Mouse (Mus musculus) stomach, postnatal 0 days (tissue): ENCODE results near the gene Sik1. TPM values are rescaled to one million over a fixed set of nuclear protein-coding genes. Genes with fewer than 3 reads are reported as not detected.

Experiments used
- ATAC-seq: fragments of 200-750 bp; cut with Nextera tagmentation; 2 replicates; pipeline ENCODE4 v1.8.0; 2017; ENCODE audit not compliant: low FRiP score, low TSS enrichment
- DNase-seq: peaks from one replicate; pipeline ENCODE4 v3.0.0-alpha.2; 2016; ENCODE audit warnings: low spot score
- H3K27ac ChIP-seq: fragments of 300-500 bp; sonication (generic); replicated peaks from 2 replicates; pipeline ENCODE4 v1.5.1; 2014; ENCODE audit warnings: mild to moderate bottlenecking, control low read depth
- H3K27me3 ChIP-seq: fragments of 300-500 bp; sonication (generic); 2 replicates; pipeline ENCODE4 v1.6.1; 2014; ENCODE audit warnings: low read length; ENCODE audit not compliant: control insufficient read depth, insufficient read depth
- H3K36me3 ChIP-seq: fragments of 300-500 bp; sonication (generic); 2 replicates; pipeline ENCODE4 v1.6.1; 2014; ENCODE audit warnings: low read length, mixed read lengths; ENCODE audit not compliant: control insufficient read depth, insufficient read depth
- H3K4me1 ChIP-seq: fragments of 300-500 bp; sonication (generic); replicated peaks from 2 replicates; pipeline ENCODE4 v1.6.1; 2014; ENCODE audit warnings: antibody characterized with exemption; ENCODE audit not compliant: control insufficient read depth, insufficient read depth
- H3K4me2 ChIP-seq: fragments of 300-500 bp; sonication (generic); replicated peaks from 2 replicates; pipeline ENCODE4 v1.6.1; 2014; ENCODE audit warnings: low read depth, mild to moderate bottlenecking, control low read depth, moderate library complexity
- H3K4me3 ChIP-seq: fragments of 300-500 bp; sonication (generic); 2 replicates; pipeline ENCODE4 v1.5.1; 2014; ENCODE audit warnings: low read depth, low read length, control low read depth
- H3K9ac ChIP-seq: fragments of 300-500 bp; sonication (generic); 2 replicates; pipeline ENCODE4 v1.6.1; 2014; ENCODE audit warnings: mild to moderate bottlenecking, low read length, control low read depth, mixed read lengths
- H3K9me3 ChIP-seq: fragments of 300-500 bp; sonication (generic); 2 replicates; pipeline ENCODE4 v1.6.1; 2016; ENCODE audit warnings: low read length; ENCODE audit not compliant: control insufficient read depth
- CTCF ChIP-seq: IDR thresholded peaks from 2 replicates; pipeline ENCODE4 v1.5.1; 2016; ENCODE audit warnings: antibody characterized with exemption, low read depth, mild to moderate bottlenecking, moderate library complexity
- EP300 ChIP-seq: optimal IDR thresholded peaks from 2 replicates; pipeline ENCODE3; 2016; ENCODE audit warnings: antibody characterized with exemption
- WGBS: fragments of 180-500 bp; shearing (Covaris S2); extraction: QIAGEN DNeasy Blood & Tissue Kit; methylation state at CpG from one replicate; pipeline ENCODE4 v1.1.7; 2014; 5-methylcytosine and 5-hydroxymethylcytosine counted together
- polyA plus RNA-seq: library from polyadenylated mRNA; unstranded; fragments of >200 nt; fragmentation: Nextera tagmentation; extraction: Ambion mirVana; gene quantifications from 2 replicates; pipeline ENCODE4 v1.2.1, GENCODE M21; 2015

Gene Sik1
- polyA plus RNA-seq, 1 experiment from 2014 or later: 18.2 TPM

DNA sequence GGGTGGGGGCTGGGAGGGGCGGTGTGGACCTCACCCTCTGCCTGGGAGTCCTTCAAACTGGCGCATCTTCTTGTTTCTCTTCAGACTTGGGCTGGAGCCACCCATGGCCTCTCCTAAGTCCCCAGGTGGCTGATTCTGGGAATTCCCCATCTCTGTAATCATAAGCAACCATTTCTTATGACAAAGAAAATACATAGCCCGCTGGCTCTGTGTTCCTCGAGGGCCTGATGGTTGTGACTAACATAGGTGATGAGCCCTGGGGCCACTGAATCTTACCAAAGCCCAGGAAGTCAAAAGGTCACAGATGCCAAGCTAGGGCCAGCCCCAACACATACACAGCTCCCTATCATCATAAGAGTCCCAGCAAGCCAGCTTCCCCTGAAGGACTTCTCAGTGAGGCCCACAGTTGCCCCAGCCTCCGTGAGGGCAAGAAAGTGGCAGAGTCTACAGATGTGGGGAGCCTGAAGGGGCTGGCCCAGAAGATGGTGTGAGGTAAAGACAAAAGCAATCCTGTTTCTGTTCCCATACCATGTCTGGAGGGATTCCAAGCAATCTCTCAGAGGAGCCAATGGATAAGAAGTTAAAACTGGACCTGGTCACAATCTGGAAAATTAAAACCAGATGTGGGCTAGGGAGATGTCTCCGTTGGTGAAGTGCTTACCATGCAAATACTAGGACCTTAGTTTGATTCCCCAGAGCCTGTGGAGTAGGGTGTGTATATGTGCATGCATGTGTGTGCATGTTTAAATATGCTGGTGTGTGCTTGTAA, 24.3 kb downstream of the Sik1 start:
- no peak overlapping the region for H3K9ac ChIP-seq
- no peaks in the 10 kb centered on the region for H3K27me3 ChIP-seq
- no peak for DNase-seq
- 48% methylated on average over 6 of the region's 6 CpGs for WGBS
- no peak overlapping the region for H3K4me3 ChIP-seq
- no peak overlapping the region; the same call in 1 of the 2 replicates for H3K27ac ChIP-seq
- no peak for ATAC-seq
- H3K4me2 ChIP-seq: no peak overlapping the region
- TF ChIP-seq EP300 (no peak), CTCF (no peak)
- peaks cover 23% of the 10 kb centered on the region for H3K4me1 ChIP-seq
- H3K36me3 ChIP-seq: no peaks in the 10 kb centered on the region
- no peaks in the 10 kb centered on the region for H3K9me3 ChIP-seq

DNA sequence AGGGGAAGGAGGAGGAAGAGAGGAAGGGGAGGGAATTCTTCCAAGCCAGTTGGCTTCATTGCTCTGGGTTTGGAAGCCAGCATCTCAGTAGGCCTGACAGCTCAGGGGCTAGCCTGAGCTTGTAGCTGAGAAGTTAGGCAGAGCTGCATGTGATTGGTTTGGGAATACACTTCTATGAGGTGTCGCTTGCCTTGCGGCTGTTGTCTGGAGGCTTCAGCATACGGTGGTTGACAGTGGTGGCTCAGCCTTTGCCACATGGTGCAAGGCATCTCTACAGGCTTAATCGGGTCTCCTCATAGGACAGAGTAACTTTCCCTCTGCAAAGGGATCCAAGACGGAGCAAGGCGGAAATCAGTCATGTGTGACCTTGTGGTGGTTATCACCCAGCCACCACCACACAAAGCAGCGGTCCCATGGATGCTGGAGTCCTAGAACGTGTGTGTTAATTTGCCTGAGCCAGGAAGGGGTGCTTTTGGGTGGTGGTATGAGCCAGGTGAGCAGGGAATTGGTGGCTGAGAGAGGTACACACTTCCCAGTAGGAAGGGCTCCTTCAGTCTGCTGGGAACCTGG, 25.0 kb downstream of the Sik1 start:
- no peaks in the 10 kb centered on the region for H3K27me3 ChIP-seq
- no peak overlapping the region for H3K27ac ChIP-seq
- TF ChIP-seq CTCF (no peak), EP300 (no peak)
- no peak for DNase-seq
- H3K4me1 ChIP-seq: peaks cover 23% of the 10 kb centered on the region
- H3K9me3 ChIP-seq: no peaks in the 10 kb centered on the region
- H3K9ac ChIP-seq: no peak overlapping the region
- H3K4me2 ChIP-seq: no peak overlapping the region
- no peak for ATAC-seq
- no peaks in the 10 kb centered on the region for H3K36me3 ChIP-seq
- WGBS: 90% methylated on average over 8 of the region's 8 CpGs
- no peak overlapping the region for H3K4me3 ChIP-seq

DNA sequence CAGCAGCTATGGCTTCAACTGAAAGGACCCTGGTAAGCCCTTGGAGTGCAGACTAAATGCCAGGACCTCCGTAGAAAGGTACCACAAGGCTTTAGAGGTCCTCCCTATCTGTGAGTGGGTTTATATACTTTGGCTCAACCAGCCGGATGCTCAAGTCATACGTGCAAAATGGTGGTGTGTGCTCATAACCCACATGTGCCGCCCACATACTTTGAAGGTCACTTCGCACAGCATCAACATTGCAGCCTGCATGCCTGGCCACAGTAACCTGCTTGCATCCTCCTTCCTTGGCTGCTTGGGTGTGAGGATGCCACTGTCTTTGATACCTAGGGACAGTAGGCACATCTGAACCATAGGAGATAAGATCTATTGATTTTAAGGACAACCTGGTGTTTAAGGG, 26.7 kb downstream of the Sik1 start:
- H3K36me3 ChIP-seq: no peaks in the 10 kb centered on the region
- peak overlapping the region; percentile 92 for H3K27ac ChIP-seq
- TF ChIP-seq EP300 (no peak), CTCF (no peak)
- H3K9me3 ChIP-seq: no peaks in the 10 kb centered on the region
- no peaks in the 10 kb centered on the region for H3K27me3 ChIP-seq
- no peak for ATAC-seq
- no peak overlapping the region for H3K9ac ChIP-seq
- 93% methylated on average over 5 of the region's 5 CpGs for WGBS
- DNase-seq: no peak
- peaks cover 18% of the 10 kb centered on the region for H3K4me1 ChIP-seq
- H3K4me3 ChIP-seq: no peak overlapping the region
- H3K4me2 ChIP-seq: no peak overlapping the region

DNA sequence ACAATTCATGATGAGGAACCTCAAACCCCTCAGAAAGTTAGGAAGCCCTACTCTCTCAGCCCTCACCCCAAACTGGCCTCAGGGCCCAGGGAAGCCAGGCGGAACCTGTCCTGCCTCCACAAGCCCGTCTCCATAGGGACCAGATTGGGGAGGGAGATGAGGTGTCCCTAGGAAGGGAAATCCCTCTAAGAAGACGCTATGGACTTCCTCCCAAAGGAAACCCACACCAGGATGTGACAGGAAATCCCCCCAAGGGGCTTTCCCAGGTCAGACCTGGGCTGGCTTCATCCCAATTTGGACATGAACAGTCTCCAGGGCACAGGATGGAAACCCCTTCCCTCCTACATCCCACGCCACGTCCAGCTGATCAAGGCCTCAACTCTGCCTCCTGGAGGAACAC, 27.5 kb downstream of the Sik1 start:
- Histone ChIP-seq H3K27ac (peak overlapping the region; percentile 92), H3K27me3 (no peaks in the 10 kb centered on the region), H3K4me1 (peaks cover 14% of the 10 kb centered on the region), H3K4me2 (no peak overlapping the region), H3K4me3 (no peak overlapping the region), H3K9ac (no peak overlapping the region), H3K36me3 (no peaks in the 10 kb centered on the region), H3K9me3 (no peaks in the 10 kb centered on the region)
- ATAC-seq: no peak
- 60% methylated on average over 5 of the region's 5 CpGs for WGBS
- TF ChIP-seq EP300: no peak
- no peak; the same call in 1 of the 2 replicates for TF ChIP-seq CTCF
- no peak for DNase-seq

DNA sequence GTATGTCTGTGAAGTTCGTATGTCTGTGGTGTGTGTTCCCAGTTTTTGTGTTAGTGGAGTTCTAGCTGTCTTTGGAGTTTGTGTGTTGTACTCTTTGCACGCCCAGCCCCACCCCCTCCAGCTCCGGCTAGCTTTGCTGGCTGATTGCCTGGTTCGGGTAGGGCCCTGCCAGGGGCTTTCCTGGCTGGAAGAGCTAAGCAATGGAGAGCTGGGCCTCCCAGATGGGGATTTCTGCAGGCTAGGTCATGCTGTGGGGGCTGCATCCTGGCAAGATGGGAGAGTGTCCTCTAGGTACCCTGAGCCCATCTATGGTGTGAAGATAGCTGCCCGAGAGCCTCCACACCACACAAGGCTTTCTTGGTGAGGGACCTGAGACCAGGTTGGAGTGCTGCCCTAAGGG, 28.4 kb downstream of the Sik1 start:
- peak; percentile 92 for DNase-seq
- peak overlapping the region; percentile 43; the same call in 1 of the 2 replicates for H3K9ac ChIP-seq
- H3K36me3 ChIP-seq: no peaks in the 10 kb centered on the region
- H3K9me3 ChIP-seq: no peaks in the 10 kb centered on the region
- peaks cover 12% of the 10 kb centered on the region for H3K4me1 ChIP-seq
- TF ChIP-seq EP300 (no peak), CTCF (no peak)
- peak overlapping the region; percentile 92 for H3K27ac ChIP-seq
- ATAC-seq: peak; percentile 81
- no peak overlapping the region for H3K4me2 ChIP-seq
- H3K4me3 ChIP-seq: no peak overlapping the region
- WGBS: 16% methylated on average over 5 of the region's 5 CpGs
- H3K27me3 ChIP-seq: no peaks in the 10 kb centered on the region

DNA sequence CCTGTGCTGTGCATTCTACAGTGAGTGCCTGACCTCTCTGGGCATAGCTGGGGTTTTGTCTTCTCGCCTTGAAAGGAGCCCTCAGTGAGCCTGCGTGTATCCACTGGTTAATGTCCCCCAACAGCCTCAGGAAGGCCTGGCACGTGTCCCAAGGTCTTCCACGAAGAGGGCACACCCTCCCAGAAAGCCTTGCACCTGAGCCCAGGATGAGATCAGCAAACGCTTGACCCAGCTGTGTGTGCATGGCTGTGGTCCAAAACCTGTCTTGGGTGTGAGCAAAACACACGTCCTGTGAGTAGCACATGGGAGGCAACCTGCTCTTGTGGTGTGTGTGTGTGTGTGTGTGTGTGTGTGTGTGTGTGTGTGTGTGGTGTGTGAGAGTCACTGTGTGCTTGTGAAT, 28.9 kb downstream of the Sik1 start:
- H3K27ac ChIP-seq: peak overlapping the region; percentile 92
- ATAC-seq (peak; percentile 79), DNase-seq (peak; percentile 87)
- no peak overlapping the region for H3K9ac ChIP-seq
- H3K9me3 ChIP-seq: no peaks in the 10 kb centered on the region
- peaks cover 12% of the 10 kb centered on the region for H3K4me1 ChIP-seq
- WGBS: 9% methylated on average over 6 of the region's 6 CpGs
- H3K4me2 ChIP-seq: no peak overlapping the region
- no peak for TF ChIP-seq CTCF
- no peak for TF ChIP-seq EP300
- no peaks in the 10 kb centered on the region for H3K36me3 ChIP-seq
- H3K27me3 ChIP-seq: no peaks in the 10 kb centered on the region
- H3K4me3 ChIP-seq: no peak overlapping the region
